Mouse (Mus musculus) liver, adult (tissue): ENCODE measurements around the gene Tmbim1.

Experiments used
- GATA4 ChIP-seq: IDR thresholded peaks from 2 replicates; pipeline ENCODE4 v1.6.1; 2014; ENCODE audit warnings: mild to moderate bottlenecking, low read length; ENCODE audit not compliant: insufficient replicate concordance

Gene Tmbim1

DNA sequence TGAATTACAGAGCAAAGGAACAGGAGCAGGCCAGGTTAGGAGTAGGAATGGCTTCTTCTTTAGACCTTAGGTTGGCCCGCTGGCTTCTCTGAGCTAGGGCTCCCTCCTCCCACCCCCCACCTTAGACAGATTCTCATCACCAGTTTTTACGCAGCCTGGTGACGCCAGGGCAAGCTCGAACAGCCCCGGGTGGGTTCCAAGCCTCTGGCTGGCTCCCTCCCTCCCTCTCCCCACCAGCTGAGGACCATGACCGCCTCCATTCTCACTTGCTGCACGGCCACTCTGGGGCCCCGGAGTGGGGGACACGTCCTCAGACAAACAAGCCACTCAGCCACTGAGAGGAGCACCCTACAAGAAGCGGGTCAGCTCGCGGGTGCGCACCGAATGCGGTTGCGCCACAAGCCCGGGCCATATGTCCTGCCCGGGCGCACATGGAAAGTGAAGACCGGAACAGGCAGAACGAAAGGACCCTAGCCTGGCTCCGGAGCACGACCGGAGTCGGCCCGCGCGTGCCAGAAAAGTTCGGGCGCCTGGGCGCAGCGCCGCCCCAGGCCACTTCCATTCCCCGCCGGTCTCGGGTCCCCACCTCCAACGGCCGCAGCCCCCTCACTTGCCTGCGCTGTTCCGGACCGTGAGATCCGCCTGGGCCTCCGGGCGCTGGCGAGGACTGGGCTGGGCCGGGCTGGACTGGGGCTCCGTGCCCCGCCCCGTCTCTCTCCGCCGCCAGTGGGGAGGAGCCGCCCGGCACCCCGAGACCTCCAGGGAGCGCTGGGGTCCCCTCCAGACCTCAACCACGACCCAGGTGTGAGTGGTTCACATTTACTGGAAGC, 1.7 kb downstream of the Tmbim1 start:
- TF ChIP-seq GATA4 = no peak

DNA sequence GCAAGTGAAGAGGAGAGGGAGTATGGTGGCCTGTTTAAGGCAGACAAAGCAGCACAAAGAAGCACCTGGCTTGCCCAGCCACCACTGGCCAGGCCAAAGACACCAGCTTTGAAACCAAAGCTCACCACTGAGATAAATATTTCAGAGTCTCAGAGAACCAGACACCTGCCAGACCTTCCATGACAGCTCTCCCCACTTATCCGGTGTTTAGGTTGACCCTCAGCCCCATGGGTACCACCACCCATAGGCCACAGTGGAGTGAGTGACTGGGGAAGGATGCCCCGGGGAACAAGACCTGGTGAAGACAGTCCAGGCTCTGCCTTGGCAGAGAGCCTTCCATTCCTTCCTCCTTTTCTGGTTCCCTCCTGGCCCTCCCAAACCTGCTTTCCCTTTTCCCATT, 2.6 kb downstream of the Tmbim1 start:
- no peak for TF ChIP-seq GATA4

DNA sequence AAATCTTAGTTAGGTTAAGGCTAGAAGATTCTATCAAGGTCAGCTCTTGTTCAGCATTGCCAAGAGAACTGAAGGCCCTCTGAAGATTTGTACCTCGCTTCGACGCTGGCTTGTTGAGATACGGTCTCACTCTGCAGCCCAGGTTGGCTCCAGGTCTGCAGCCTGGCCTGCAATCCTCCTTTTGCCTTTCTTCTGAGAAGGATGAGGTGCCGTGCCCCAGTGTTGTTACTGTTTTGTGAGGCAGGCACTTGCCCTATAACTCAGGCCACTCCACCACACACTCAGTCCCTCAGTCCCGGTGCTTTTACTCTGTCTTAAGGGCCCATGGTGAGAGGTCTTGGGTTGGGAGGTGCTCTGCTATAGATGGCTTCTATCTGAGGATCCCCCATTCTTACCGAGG, 3.2 kb downstream of the Tmbim1 start:
- no peak for TF ChIP-seq GATA4

DNA sequence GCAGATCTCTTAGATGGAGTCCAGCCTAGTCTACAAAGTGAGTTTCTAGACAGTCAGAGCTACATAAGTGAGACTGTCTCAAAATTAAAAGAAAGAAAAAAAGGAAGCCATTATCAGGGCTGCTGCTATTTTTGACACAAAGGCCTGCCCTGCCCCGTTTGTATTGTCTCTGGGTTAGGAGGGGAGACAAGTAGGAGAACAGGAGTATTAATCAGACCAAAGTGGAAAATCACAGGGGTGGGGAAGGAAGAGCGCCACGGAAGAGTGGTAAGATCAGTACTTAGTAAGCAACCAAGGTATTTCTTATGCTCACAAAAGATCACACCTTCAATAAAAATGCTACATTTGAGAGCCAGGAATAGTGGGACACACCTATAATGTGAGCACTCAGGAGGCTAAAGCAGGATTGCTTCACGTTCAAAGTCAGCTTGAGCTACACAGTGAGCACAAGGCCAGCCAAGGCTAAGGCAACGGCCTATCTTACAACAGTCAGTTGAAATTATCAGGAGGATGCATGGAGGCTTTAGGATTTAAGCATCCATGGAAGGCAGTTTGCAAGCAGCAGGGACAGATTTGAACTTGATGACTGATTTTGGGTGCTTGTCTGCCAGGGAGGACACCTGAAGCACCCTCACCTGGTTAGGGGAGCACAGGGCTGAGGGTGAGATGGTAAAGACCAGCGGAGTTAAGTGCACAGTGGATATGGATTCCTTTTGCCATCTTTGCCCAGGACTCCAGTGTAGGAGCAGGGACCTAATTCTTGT, 4.9 kb downstream of the Tmbim1 start:
- no peak for TF ChIP-seq GATA4

DNA sequence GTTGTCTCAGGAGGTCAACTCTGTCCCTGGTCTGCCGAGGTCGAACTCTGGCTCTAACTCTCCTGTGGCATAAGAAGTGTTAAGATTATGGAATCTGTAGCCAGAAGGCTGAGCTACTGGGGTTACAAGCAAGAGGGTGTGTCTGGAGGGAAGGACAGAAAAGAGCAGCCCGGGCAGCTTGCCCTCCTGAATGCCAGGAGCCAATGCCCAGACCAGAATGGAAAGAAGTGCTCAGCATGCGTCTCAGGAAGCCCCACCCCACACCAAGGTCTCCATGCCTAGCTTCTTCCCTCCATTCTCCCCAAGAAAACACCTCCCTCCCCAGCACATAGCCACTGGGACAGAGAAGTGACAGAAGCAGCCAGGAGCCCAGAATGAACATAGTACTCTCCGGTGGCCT, 6.4 kb downstream of the Tmbim1 start:
- TF ChIP-seq GATA4 = no peak

DNA sequence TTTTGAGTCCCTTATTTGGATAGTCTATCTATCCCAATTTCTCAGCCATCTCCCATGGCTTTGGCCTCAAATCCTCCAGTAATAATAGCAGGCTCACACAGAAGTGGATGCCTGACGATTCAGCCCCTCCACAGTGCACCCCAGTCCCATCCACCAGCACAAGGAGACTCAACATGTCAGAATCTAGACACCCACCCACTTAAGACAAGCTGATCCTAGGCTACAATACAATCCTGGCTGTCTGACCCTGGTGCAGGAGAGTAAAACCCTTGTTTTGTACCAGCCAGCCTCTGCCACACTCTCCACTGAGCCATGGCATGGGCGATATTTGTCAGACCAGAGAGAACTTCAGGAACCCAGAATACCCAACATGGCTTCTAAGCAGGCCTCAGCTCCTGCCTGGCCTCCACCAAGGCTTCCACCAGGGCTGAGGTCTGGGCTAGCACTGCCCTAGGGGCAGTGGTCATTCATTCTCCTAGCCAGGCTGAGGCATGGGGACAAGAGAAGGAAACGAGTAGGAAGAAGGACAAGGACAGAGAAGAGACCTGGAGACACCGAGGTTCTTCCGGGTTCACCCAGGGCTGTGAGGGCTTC, 7.2 kb downstream of the Tmbim1 start:
- no peak for TF ChIP-seq GATA4

DNA sequence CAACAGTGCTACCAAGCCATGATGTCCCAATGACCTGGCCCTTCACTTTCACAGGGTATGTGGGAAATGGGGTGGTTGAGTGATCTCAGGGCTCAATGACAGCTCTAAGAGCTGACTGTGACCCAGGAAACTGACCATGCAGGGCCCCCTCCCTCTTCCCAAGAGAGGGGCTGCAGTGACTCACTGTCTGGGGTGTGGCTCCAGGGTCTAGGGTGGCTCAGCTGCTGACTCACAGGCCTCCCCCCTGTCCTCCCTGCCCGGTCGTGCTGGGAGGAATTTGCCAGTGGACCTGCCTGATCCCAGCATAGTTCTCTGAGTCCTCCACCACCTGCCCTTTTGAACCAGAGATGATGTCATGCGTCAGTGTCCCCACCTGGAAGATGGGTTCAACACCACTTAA, 8.2 kb downstream of the Tmbim1 start:
- TF ChIP-seq GATA4 = no peak

DNA sequence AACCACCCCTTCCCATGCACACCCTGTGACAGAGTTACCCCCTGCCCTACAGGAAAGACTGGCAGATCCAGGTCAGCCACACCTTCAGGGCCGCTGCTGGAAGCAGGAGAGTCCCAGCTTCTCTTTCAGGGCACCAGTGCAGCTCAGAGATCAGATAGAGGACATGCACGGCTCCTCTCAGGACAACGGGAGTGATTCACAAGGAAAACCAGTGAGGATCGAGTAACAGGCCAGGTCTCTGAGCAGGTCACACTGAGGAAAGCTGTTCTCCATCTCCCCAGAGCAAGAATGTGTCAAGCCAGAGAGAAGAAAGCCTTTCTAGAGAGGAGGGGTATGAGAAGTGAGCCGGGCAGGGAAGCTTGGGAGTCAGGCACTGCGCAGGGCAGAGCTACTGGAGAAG, 8.9 kb downstream of the Tmbim1 start:
- TF ChIP-seq GATA4 = no peak

DNA sequence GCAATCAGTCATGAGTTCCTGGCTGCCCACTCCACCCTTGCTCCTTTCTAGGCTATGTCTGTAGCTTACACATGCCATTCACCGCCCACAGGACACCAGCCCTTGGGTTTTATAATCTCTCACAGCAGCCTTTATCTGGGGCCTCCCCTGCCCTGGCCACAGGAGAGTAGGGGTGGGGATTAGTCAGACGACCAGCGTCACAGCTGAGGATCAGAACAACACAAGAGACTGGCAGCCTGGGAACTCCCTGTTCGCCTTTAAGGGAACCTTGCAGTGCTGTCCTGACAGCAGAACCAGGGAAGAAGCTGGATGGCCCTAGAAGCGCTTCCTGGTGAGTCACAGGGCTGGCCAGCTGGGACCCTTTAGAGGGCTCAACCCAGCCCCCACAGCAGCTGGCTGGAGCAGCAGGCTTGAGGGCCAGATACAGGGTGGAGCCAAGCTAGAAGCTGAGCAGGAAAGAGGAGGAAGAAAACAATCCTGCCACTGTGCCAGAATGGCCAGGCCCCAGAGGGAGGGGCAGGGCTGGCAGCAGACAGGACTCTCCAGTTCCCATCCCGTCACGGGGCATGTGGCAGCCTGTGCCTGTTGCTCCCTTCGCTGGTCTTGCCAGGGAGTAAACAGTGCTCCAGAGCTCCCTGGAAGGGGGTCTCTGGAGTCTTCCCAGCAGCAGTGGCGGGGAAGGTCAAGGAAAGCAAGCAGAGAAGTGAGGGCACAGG, 9.8 kb downstream of the Tmbim1 start:
- peak; percentile 39; the same call in 1 of the 2 replicates for TF ChIP-seq GATA4

DNA sequence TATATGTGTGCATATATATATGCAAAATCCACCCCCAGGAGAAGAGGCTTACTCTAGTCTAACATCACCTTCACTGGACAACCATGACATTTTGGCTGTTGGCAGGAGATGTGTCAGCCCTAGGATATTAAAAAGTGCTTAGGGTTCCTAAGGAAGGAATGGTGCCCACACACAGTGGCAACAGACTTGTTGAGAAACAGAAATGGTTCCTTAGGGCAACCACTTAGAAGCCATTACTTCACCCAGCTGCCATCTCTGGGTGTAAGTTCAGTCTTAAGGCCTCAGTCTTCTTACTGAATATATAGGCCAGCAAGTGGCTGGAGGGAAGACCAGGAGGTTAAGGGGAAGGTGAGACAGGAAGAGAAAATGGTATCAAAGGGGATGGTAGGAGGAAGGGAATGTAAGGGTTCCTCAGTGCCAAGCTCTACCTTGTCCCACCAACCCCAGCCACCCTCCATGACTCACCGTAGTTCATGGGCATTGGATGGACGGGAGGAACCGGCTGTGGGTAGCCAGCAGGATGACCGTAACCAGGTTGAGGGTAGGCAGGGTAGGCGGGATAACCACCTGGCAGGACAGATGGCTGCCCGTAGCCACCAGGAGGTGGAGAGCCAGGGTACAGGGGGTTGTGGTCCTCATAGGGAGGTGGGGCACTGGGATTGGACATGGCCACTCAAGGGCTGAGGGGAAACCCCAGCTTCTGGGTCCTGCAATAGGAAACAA, 10.5 kb downstream of the Tmbim1 start:
- TF ChIP-seq GATA4 = no peak

DNA sequence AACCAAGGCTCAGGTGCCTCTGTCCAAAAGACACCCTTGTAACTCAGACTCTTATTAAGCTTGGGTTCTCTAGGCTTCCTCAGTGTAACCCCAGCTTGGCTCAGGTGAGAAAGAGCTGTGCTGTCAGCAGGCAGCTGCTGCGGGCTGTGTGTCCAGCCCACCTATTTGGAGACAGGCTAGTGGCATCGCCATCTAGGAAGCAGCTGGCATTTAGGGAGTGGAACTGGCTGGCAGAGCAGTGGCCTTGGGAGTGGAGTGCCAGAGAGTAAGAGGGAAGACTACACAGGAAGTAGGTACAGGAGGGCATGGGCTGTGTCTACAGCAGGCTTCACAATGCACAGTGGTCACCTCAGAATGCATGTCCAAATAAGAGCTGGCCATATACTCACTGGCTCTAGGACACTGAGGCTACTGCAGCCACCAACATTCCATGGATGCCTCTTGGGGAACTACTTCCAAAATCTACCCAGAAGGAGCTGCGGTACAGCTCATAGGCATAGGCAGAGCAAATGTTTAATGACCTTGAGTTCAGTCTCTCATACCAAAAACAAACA, 11.3 kb downstream of the Tmbim1 start:
- no peak for TF ChIP-seq GATA4

DNA sequence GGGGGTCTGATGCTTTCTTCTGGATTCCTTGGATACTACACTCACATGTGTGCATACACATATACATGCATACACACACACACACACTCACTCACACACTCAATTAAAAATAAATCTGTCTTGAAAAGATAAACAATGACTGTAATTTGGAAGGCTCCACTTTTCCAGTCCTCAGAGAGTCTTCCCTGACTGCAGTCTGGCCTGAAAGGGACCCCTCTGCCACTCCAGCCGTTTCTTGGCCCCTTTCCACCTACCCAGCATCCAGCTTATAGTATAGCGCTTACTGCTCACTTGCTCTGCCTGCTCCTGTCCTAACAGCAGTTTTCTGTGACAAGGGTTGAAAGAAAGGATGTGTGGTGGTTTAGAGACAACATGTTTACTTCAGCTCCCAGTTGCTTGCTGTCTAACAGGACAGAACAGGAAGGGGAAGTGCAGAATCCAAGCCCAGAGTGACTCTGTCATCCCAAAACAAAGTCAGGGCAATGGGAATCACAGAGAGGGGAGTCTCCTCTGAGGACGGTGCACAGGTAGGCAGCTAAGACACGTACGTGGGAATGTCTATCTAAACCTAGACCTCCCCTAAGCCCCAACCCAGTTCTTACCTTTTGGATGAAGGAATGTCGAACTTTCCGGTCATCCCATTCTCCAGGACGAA, 12.0 kb downstream of the Tmbim1 start:
- TF ChIP-seq GATA4 = no peak

DNA sequence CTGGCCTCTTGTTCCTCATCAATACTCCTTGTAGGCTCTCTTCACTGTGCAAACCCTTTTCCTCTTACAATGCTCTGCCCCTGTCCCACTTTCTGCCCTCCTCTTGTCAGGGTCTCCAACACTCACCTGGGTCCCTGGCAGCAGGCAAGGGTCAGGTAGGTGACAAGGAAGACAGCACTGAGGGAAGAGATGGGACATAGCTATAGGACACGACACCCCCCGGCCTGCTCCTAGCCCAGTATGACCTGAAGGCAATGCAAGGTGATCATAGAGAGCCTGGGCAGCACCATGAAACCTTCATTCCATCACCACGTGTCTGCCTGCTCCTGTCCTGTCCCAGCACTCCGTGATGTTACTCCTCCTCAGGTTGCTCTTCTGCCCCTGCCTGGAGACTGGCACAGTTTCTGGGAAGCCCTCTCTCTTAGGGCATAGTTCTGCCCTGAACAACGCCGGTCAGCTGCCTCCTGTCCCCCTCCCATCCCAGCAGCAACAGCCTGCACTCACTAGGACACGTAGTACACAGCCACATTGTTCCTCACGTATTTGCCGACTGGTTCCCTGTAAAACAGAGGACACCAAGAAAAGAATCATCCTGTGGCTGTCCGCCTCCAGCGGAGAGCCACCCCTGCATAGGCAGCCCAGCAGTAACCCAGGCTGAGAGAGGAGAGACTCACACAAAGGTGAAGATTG, 12.9 kb downstream of the Tmbim1 start:
- no peak for TF ChIP-seq GATA4
